Mouse (Mus musculus) liver, postnatal 0 days (tissue): ENCODE data around the gene Mcf2.

Experiments used
- CTCF ChIP-seq: sonication (generic); IDR thresholded peaks from 2 replicates; pipeline ENCODE4 v1.5.1; 2016; ENCODE audit warnings: antibody characterized with exemption, low read depth
- EP300 ChIP-seq: IDR thresholded peaks from 2 replicates; pipeline ENCODE4 v1.6.1; 2016; ENCODE audit warnings: antibody characterized with exemption, low read depth, mild to moderate bottlenecking

DNA sequence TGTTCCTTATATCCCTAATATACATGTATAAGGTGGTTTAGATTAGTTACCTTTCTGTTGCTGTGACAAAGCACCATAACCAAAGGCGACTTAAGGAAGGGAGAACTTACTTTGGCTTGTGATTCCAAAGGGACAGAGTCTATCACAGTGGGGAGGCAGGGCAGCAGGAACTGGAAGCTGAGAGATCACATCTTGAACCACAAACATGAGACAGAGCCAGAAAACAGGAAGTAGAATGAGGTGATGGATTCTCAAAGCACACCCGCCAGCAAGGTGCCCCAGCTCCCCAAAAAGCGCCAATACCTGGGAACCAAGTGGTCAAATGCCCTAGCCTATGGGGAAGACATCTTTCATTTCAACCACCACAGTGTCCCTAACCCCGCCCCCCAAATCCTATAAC, 157.9 kb downstream of the Mcf2 start:
- TF ChIP-seq EP300 (no peak), CTCF (no peak)
